Mouse (Mus musculus) liver, adult 10 weeks (tissue): Measurements from ENCODE around the gene Olfr784. TPM values are rescaled to one million over a fixed set of nuclear protein-coding genes. Genes with fewer than 3 reads are reported as not detected.

Experiments used
- polyA plus RNA-seq: library from polyadenylated mRNA; stranded (reverse); fragments of 350-450 nt; fragmentation: Illumina TruSeq; extraction: RNeasy Lipid Tissue Mini Kit (QIAGEN cat#74804); gene quantifications from one replicate; pipeline ENCODE4 v1.2.3, GENCODE M21; 2014; ENCODE audit warnings: low read depth, low replicate concordance

Gene Olfr784
- polyA plus RNA-seq = not detected

GRCm38 (mm10) chr10:129383783-129384182 lies at the start of gene Olfr784:
TSS of gene Olfr784 (plus strand) at chr10:129384083.

GRCm38 (mm10) chr10:129348550-129348949 lies 35.3 kb upstream of the Olfr784 start, which contains the start of gene Olfr782:
TSS of gene Olfr782 (plus strand) at chr10:129348850.

GRCm38 (mm10) chr10:129405126-129405525 lies 21.2 kb downstream of the Olfr784 start, which contains the start of gene Olfr785:
TSS of gene Olfr785 (plus strand) at chr10:129405426.

GRCm38 (mm10) chr10:129427006-129427405 lies 43.1 kb downstream of the Olfr784 start, which contains the start of gene Olfr786:
TSS of gene Olfr786 (plus strand) at chr10:129427306.

Other genes starting within 250 kb of the Olfr784 start
- not detected for gene Olfr770, start 245.1 kb upstream of the Olfr784 start, polyA plus RNA-seq
- not detected for gene Olfr771, start 219.3 kb upstream of the Olfr784 start, polyA plus RNA-seq
- gene Olfr772, start 206.2 kb upstream of the Olfr784 start, polyA plus RNA-seq = not detected
- not detected for gene Olfr773, start 196.7 kb upstream of the Olfr784 start, polyA plus RNA-seq
- gene Olfr774, start 147.9 kb upstream of the Olfr784 start, polyA plus RNA-seq = not detected
- not detected for gene Olfr775, start 135.7 kb upstream of the Olfr784 start, polyA plus RNA-seq
- not detected for gene Olfr776, start 125.0 kb upstream of the Olfr784 start, polyA plus RNA-seq
- gene Olfr777, start 112.6 kb upstream of the Olfr784 start, polyA plus RNA-seq = not detected
- not detected for gene Olfr780, start 66.0 kb upstream of the Olfr784 start, polyA plus RNA-seq
- gene Olfr781, start 55.2 kb upstream of the Olfr784 start, polyA plus RNA-seq = not detected
- gene Olfr782, start 35.2 kb upstream of the Olfr784 start, polyA plus RNA-seq = not detected
- gene Olfr785, start 21.3 kb downstream of the Olfr784 start, polyA plus RNA-seq = not detected
- not detected for gene Olfr786, start 43.2 kb downstream of the Olfr784 start, polyA plus RNA-seq
- not detected for gene Olfr787, start 77.8 kb downstream of the Olfr784 start, polyA plus RNA-seq
- not detected for gene Olfr788, start 86.9 kb downstream of the Olfr784 start, polyA plus RNA-seq
- not detected for gene Olfr789, start 100.7 kb downstream of the Olfr784 start, polyA plus RNA-seq
- gene Olfr790, start 114.4 kb downstream of the Olfr784 start, polyA plus RNA-seq = not detected
- not detected for gene Olfr791, start 137.7 kb downstream of the Olfr784 start, polyA plus RNA-seq
- gene Olfr792, start 155.1 kb downstream of the Olfr784 start, polyA plus RNA-seq = not detected
- gene Olfr794, start 183.6 kb downstream of the Olfr784 start, polyA plus RNA-seq = not detected
- not detected for gene Olfr796, start 228.5 kb downstream of the Olfr784 start, polyA plus RNA-seq
- gene Olfr798, start 243.9 kb downstream of the Olfr784 start, polyA plus RNA-seq = not detected